Mouse (Mus musculus): Measurements from ENCODE around the gene Kif5c. TPM values are rescaled to one million over a fixed set of nuclear protein-coding genes. Genes with fewer than 3 reads are reported as not detected.
A peak's percentile ranks its signal among the peaks of the same experiment; 100 is the strongest.

The Kif5c gene
- polyA plus RNA-seq, 1 experiment: not detected

GRCm38 (mm10) chr2:49773194-49773931 is 154.3 kb downstream of the Kif5c start:
- H3K4me1 ChIP-seq (ENCODE audit: control insufficient read depth): peaks cover 58% of the 10 kb centered on the region
- H3K27me3 ChIP-seq (ENCODE audit: control insufficient read depth): no peaks in the 10 kb centered on the region
- no peaks in the 10 kb centered on the region for H3K9me3 ChIP-seq (ENCODE audit: control insufficient read depth, low read length)
- no peak overlapping the region for H3K4me3 ChIP-seq (replicated peaks)
- no peaks in the 10 kb centered on the region for H3K36me3 ChIP-seq (ENCODE audit: control insufficient read depth)
- TF ChIP-seq GATA1 (IDR thresholded peaks at IDR 0.05; ENCODE audit: low read length) (no peak; the same call in 1 of the 2 replicates), TAL1 (IDR thresholded peaks at IDR 0.05; ENCODE audit: low read length) (peak; percentile 62)

- Histone ChIP-seq H3K36me3 (ENCODE audit: control insufficient read depth) (no peaks in the 10 kb centered on the region), H3K4me3 (replicated peaks) (no peak overlapping the region), H3K9me3 (ENCODE audit: control insufficient read depth, low read length) (no peaks in the 10 kb centered on the region), H3K27me3 (ENCODE audit: control insufficient read depth) (no peaks in the 10 kb centered on the region), H3K4me1 (ENCODE audit: control insufficient read depth) (peaks cover 58% of the 10 kb centered on the region)
- TF ChIP-seq GATA1 (IDR thresholded peaks at IDR 0.05; ENCODE audit: low read length): no peak
- no peak for TF ChIP-seq TAL1 (IDR thresholded peaks at IDR 0.05; ENCODE audit: low read length)
Observed at GRCm38 (mm10) chr2:49774180-49774579, 155.1 kb downstream of the Kif5c start.

GRCm38 (mm10) chr2:49775187-49775586 is 156.1 kb downstream of the Kif5c start:
- Histone ChIP-seq H3K27me3 (ENCODE audit: control insufficient read depth) (no peaks in the 10 kb centered on the region), H3K36me3 (ENCODE audit: control insufficient read depth) (no peaks in the 10 kb centered on the region), H3K4me1 (ENCODE audit: control insufficient read depth) (peaks cover 58% of the 10 kb centered on the region), H3K9me3 (ENCODE audit: control insufficient read depth, low read length) (no peaks in the 10 kb centered on the region), H3K4me3 (replicated peaks) (no peak overlapping the region)
- no peak for TF ChIP-seq TAL1 (IDR thresholded peaks at IDR 0.05; ENCODE audit: low read length)
- TF ChIP-seq GATA1 (IDR thresholded peaks at IDR 0.05; ENCODE audit: low read length): no peak

- H3K4me1 ChIP-seq (ENCODE audit: control insufficient read depth): peaks cover 53% of the 10 kb centered on the region
- no peaks in the 10 kb centered on the region for H3K36me3 ChIP-seq (ENCODE audit: control insufficient read depth)
- no peak overlapping the region for H3K4me3 ChIP-seq (replicated peaks)
- TF ChIP-seq TAL1 (IDR thresholded peaks at IDR 0.05; ENCODE audit: low read length) (no peak), GATA1 (IDR thresholded peaks at IDR 0.05; ENCODE audit: low read length) (no peak)
- no peaks in the 10 kb centered on the region for H3K27me3 ChIP-seq (ENCODE audit: control insufficient read depth)
- H3K9me3 ChIP-seq (ENCODE audit: control insufficient read depth, low read length): no peaks in the 10 kb centered on the region
Observed at GRCm38 (mm10) chr2:49775735-49776134, 156.6 kb downstream of the Kif5c start.

- Histone ChIP-seq H3K9me3 (ENCODE audit: control insufficient read depth, low read length) (no peaks in the 10 kb centered on the region), H3K4me1 (ENCODE audit: control insufficient read depth) (peaks cover 48% of the 10 kb centered on the region), H3K27me3 (ENCODE audit: control insufficient read depth) (no peaks in the 10 kb centered on the region), H3K36me3 (ENCODE audit: control insufficient read depth) (no peaks in the 10 kb centered on the region), H3K4me3 (replicated peaks) (no peak overlapping the region)
- TF ChIP-seq GATA1 (IDR thresholded peaks at IDR 0.05; ENCODE audit: low read length): no peak
Observed at GRCm38 (mm10) chr2:49776407-49776806, 157.3 kb downstream of the Kif5c start.

- Histone ChIP-seq H3K9me3 (ENCODE audit: control insufficient read depth, low read length) (peaks cover 3% of the 10 kb centered on the region; the same call in 1 of the 2 replicates), H3K27me3 (ENCODE audit: control insufficient read depth) (peaks cover 58% of the 10 kb centered on the region), H3K4me1 (ENCODE audit: control insufficient read depth) (no peaks in the 10 kb centered on the region), H3K4me3 (replicated peaks) (no peak within 1 kb of the TSS), H3K36me3 (ENCODE audit: control insufficient read depth) (no peaks in the 10 kb centered on the region)
- TF ChIP-seq TAL1 (IDR thresholded peaks at IDR 0.05; ENCODE audit: low read length) (no peak), GATA1 (IDR thresholded peaks at IDR 0.05; ENCODE audit: low read length) (no peak)
Observed at GRCm38 (mm10) chr2:49787376-49788050, 168.4 kb downstream of the Kif5c start, which contains the start of gene Lypd6b. TSS of gene Lypd6b (plus strand) at chr2:49787688.

GRCm38 (mm10) chr2:49788051-49788418 is 168.9 kb downstream of the Kif5c start:
- TF ChIP-seq TAL1 (IDR thresholded peaks at IDR 0.05; ENCODE audit: low read length): no peak
- no peak for TF ChIP-seq GATA1 (IDR thresholded peaks at IDR 0.05; ENCODE audit: low read length)
- Histone ChIP-seq H3K9me3 (ENCODE audit: control insufficient read depth, low read length) (peaks cover 3% of the 10 kb centered on the region; the same call in 1 of the 2 replicates), H3K36me3 (ENCODE audit: control insufficient read depth) (no peaks in the 10 kb centered on the region), H3K4me1 (ENCODE audit: control insufficient read depth) (no peaks in the 10 kb centered on the region), H3K4me3 (replicated peaks) (no peak overlapping the region), H3K27me3 (ENCODE audit: control insufficient read depth) (peaks cover 58% of the 10 kb centered on the region)

GRCm38 (mm10) chr2:49788643-49789042 is 169.5 kb downstream of the Kif5c start:
- TF ChIP-seq TAL1 (IDR thresholded peaks at IDR 0.05; ENCODE audit: low read length) (no peak), GATA1 (IDR thresholded peaks at IDR 0.05; ENCODE audit: low read length) (no peak)
- Histone ChIP-seq H3K27me3 (ENCODE audit: control insufficient read depth) (peaks cover 58% of the 10 kb centered on the region), H3K4me3 (replicated peaks) (no peak overlapping the region), H3K36me3 (ENCODE audit: control insufficient read depth) (no peaks in the 10 kb centered on the region), H3K4me1 (ENCODE audit: control insufficient read depth) (no peaks in the 10 kb centered on the region), H3K9me3 (ENCODE audit: control insufficient read depth, low read length) (peaks cover 3% of the 10 kb centered on the region; the same call in 1 of the 2 replicates)

GRCm38 (mm10) chr2:49789078-49789477 is 170.0 kb downstream of the Kif5c start:
- Histone ChIP-seq H3K4me1 (ENCODE audit: control insufficient read depth) (no peaks in the 10 kb centered on the region), H3K27me3 (ENCODE audit: control insufficient read depth) (peaks cover 58% of the 10 kb centered on the region), H3K9me3 (ENCODE audit: control insufficient read depth, low read length) (peaks cover 3% of the 10 kb centered on the region; the same call in 1 of the 2 replicates), H3K4me3 (replicated peaks) (no peak overlapping the region), H3K36me3 (ENCODE audit: control insufficient read depth) (no peaks in the 10 kb centered on the region)
- no peak for TF ChIP-seq GATA1 (IDR thresholded peaks at IDR 0.05; ENCODE audit: low read length)

All from erythroblast, embryonic 14.5 days (primary cell).